In genomic region chr8:94153451-94153850, GRCm38 (mm10) we compare ENCODE assay signal across 11 mouse cellular contexts. TPM values are rescaled to one million over a fixed set of nuclear protein-coding genes. Genes with fewer than 3 reads are reported as not detected.
DNase-seq lines count a peak whose midpoint lies in the region; ATAC-seq and TF ChIP-seq lines count a peak whose summit lies in the region.
"Had no signal": no experiment of that assay in that cellular context is flagged by ENCODE, and none has a peak within 500 bp of the region (broad histone marks: within the 10 kb centered on the region; RNA-seq: fewer than 3 reads in every experiment).

No protein-coding gene starts in this region.

- WGBS in intestine, embryonic 14.5 days = 35% methylated on average over 7 of the region's 7 CpGs
- WGBS in intestine, postnatal 0 days = 46% methylated on average over 7 of the region's 7 CpGs
- 17% methylated on average over 7 of the region's 7 CpGs for WGBS in forebrain, embryonic 14.5 days
- WGBS in midbrain, embryonic 10.5 days = 27% methylated on average over 7 of the region's 7 CpGs
- WGBS in liver, embryonic 12.5 days (ENCODE audit: insufficient replicate concordance) = 34% methylated on average over 7 of the region's 7 CpGs

- DNase-seq in intestine, embryonic 14.5 days (ENCODE audit: low spot score) = no peak
- DNase-seq in brain, embryonic 14.5 days (ENCODE audit: low read depth) = peak; percentile 38
- DNase-seq in forebrain, embryonic 14.5 days (ENCODE audit: low spot score) = no peak
- DNase-seq in midbrain, embryonic 10.5 days (ENCODE audit: low spot score) = no peak
- no peak for DNase-seq in urinary bladder, adult 18-20 months (ENCODE audit: low spot score in 2 of 2)
- DNase-seq in testis, postnatal 14 days (ENCODE audit: low spot score) = no peak
- DNase-seq: kidney, adult 8-10 months had no signal

- H3K4me2 ChIP-seq in intestine, embryonic 14.5 days (ENCODE audit: low read length) = peak overlapping the region; percentile 55; the same call in 1 of the 2 replicates
- H3K4me2 ChIP-seq in intestine, postnatal 0 days (replicated peaks; ENCODE audit: low read depth) = no peak overlapping the region
- H3K4me2 ChIP-seq in forebrain, embryonic 14.5 days (ENCODE audit: low read length) = peak overlapping the region; percentile 88
- H3K4me2 ChIP-seq in liver, embryonic 12.5 days = no peak overlapping the region

- H3K9ac ChIP-seq in intestine, embryonic 14.5 days (ENCODE audit: low read length) = no peak overlapping the region
- H3K9ac ChIP-seq in intestine, postnatal 0 days (ENCODE audit: low read depth, low read length) = no peak overlapping the region
- H3K9ac ChIP-seq in forebrain, embryonic 14.5 days (ENCODE audit: low read length) = peak overlapping the region; percentile 68
- H3K9ac ChIP-seq in liver, embryonic 12.5 days = no peak overlapping the region

- no peak for TF ChIP-seq POLR2A in brain, embryonic 14.5 days (IDR thresholded peaks at IDR 0.05; ENCODE audit: borderline replicate concordance, extremely low read depth, insufficient read depth, insufficient read length, poor library complexity, severe bottlenecking)

- H3K9me3 ChIP-seq in intestine, embryonic 14.5 days (ENCODE audit: control insufficient read depth, low read length) = no peaks in the 10 kb centered on the region
- H3K9me3 ChIP-seq in intestine, postnatal 0 days (ENCODE audit: control insufficient read depth) = no peaks in the 10 kb centered on the region
- H3K9me3 ChIP-seq in forebrain, embryonic 14.5 days (replicated peaks; ENCODE audit: control insufficient read depth, low read length) = no peaks in the 10 kb centered on the region
- H3K9me3 ChIP-seq in midbrain, embryonic 10.5 days (replicated peaks) = no peaks in the 10 kb centered on the region
- no peaks in the 10 kb centered on the region for H3K9me3 ChIP-seq in liver, embryonic 12.5 days (replicated peaks)
- H3K9me3 ChIP-seq: G1E had no signal

- 0 out of 2 replicates have a peak, but pooled peaks cover 6% of the 10 kb centered on the region for H3K27me3 ChIP-seq in intestine, embryonic 14.5 days (replicated peaks; ENCODE audit: control insufficient read depth, insufficient read depth, low read length)
- 0 out of 2 replicates have a peak, but pooled peaks cover 4% of the 10 kb centered on the region for H3K27me3 ChIP-seq in intestine, postnatal 0 days (replicated peaks; ENCODE audit: control insufficient read depth, insufficient read depth, low read length)
- H3K27me3 ChIP-seq in forebrain, embryonic 14.5 days (replicated peaks; ENCODE audit: control insufficient read depth, insufficient read depth, low read length) = no peaks in the 10 kb centered on the region
- H3K27me3 ChIP-seq in midbrain, embryonic 10.5 days (ENCODE audit: low read depth, poor library complexity, severe bottlenecking) = peaks cover 51% of the 10 kb centered on the region
- peaks cover 51% of the 10 kb centered on the region for H3K27me3 ChIP-seq in liver, embryonic 12.5 days (replicated peaks)

- no peak overlapping the region for H3K4me3 ChIP-seq in intestine, embryonic 14.5 days (ENCODE audit: low read depth, low read length)
- no peak overlapping the region for H3K4me3 ChIP-seq in intestine, postnatal 0 days (ENCODE audit: low read depth, low read length)
- H3K4me3 ChIP-seq in forebrain, embryonic 14.5 days (ENCODE audit: low read depth, low read length) = peak overlapping the region; percentile 48
- peak overlapping the region; percentile 58 for H3K4me3 ChIP-seq in midbrain, embryonic 10.5 days
- no peak overlapping the region for H3K4me3 ChIP-seq in liver, embryonic 12.5 days

- no peak overlapping the region for H3K27ac ChIP-seq in intestine, embryonic 14.5 days (ENCODE audit: low read depth)
- H3K27ac ChIP-seq in intestine, postnatal 0 days (ENCODE audit: low read depth, low read length) = no peak overlapping the region
- peak overlapping the region; percentile 77 for H3K27ac ChIP-seq in forebrain, embryonic 14.5 days (ENCODE audit: low read depth, low read length)
- H3K27ac ChIP-seq in midbrain, embryonic 10.5 days (replicated peaks) = no peak overlapping the region
- H3K27ac ChIP-seq in liver, embryonic 12.5 days = no peak overlapping the region

- TF ChIP-seq CTCF in intestine, postnatal 0 days (IDR thresholded peaks at IDR 0.05; ENCODE audit: low read depth) = no peak
- TF ChIP-seq CTCF in brain, embryonic 14.5 days (IDR thresholded peaks at IDR 0.05; ENCODE audit: borderline replicate concordance, extremely low read depth, insufficient read depth, insufficient read length) = no peak

- ATAC-seq in intestine, embryonic 14.5 days (replicated peaks; ENCODE audit: low FRiP score, low TSS enrichment, low read depth) = no peak; the same call in 1 of the 2 replicates
- no peak for ATAC-seq in intestine, postnatal 0 days
- peak; percentile 4; the same call in 1 of the 2 replicates for ATAC-seq in forebrain, embryonic 14.5 days
- ATAC-seq in liver, embryonic 12.5 days = no peak

- no peaks in the 10 kb centered on the region for H3K36me3 ChIP-seq in intestine, embryonic 14.5 days (ENCODE audit: control insufficient read depth, insufficient read depth, low read length)
- no peaks in the 10 kb centered on the region for H3K36me3 ChIP-seq in intestine, postnatal 0 days (ENCODE audit: control insufficient read depth, insufficient read depth)
- no peaks in the 10 kb centered on the region for H3K36me3 ChIP-seq in forebrain, embryonic 14.5 days (ENCODE audit: control insufficient read depth, insufficient read depth, low read length)
- no peaks in the 10 kb centered on the region for H3K36me3 ChIP-seq in midbrain, embryonic 10.5 days
- no peaks in the 10 kb centered on the region for H3K36me3 ChIP-seq in liver, embryonic 12.5 days
- H3K36me3 ChIP-seq: G1E had no signal

- peaks cover 12% of the 10 kb centered on the region for H3K4me1 ChIP-seq in intestine, embryonic 14.5 days (replicated peaks; ENCODE audit: control insufficient read depth, insufficient read depth, low read length)
- no peaks in the 10 kb centered on the region; the same call in 1 of the 2 replicates for H3K4me1 ChIP-seq in intestine, postnatal 0 days (replicated peaks; ENCODE audit: control insufficient read depth, insufficient read depth, low read length)
- peaks cover 20% of the 10 kb centered on the region for H3K4me1 ChIP-seq in forebrain, embryonic 14.5 days (ENCODE audit: control insufficient read depth, insufficient read depth, low read length)
- peaks cover 39% of the 10 kb centered on the region for H3K4me1 ChIP-seq in midbrain, embryonic 10.5 days
- peaks cover 48% of the 10 kb centered on the region for H3K4me1 ChIP-seq in liver, embryonic 12.5 days

RNA-seq across cellular contexts. Expression of gene Mt3, which starts 1.0 kb away (rescaled TPM):
- polyA plus RNA-seq in intestine, embryonic 14.5 days (2014; fragmentation: Nextera tagmentation; extraction: Ambion mirVana) = 8.0 and 8.7 TPM in 2 replicates
- polyA plus RNA-seq in intestine, postnatal 0 days (2015; fragmentation: Nextera tagmentation; extraction: Ambion mirVana) = 4.4 and 4.7 TPM in 2 replicates
- polyA plus RNA-seq in brain, embryonic 14.5 days (2012; rRNA removed) = 139 and 158 TPM in 2 replicates
- 237 and 306 TPM in 2 replicates for polyA plus RNA-seq in forebrain, embryonic 14.5 days (2014; fragmentation: Nextera tagmentation; extraction: Ambion mirVana)
- polyA plus RNA-seq in midbrain, embryonic 10.5 days (2016; fragmentation: Nextera tagmentation; extraction: Ambion mirVana) = 6.8 and 7.5 TPM in 2 replicates
- polyA plus RNA-seq in liver, embryonic 12.5 days (2016; fragmentation: Nextera tagmentation; extraction: Ambion mirVana) = 0.42 and 0.45 TPM in 2 replicates
- polyA plus RNA-seq: G1E had no signal

RNA-seq across cellular contexts. Expression of gene Mt4, which starts 16.5 kb away (rescaled TPM):
- polyA plus RNA-seq in intestine, embryonic 14.5 days (2014; fragmentation: Nextera tagmentation; extraction: Ambion mirVana) = 1.3 TPM in 1 of 2 replicates, not detected in the other
- 0.69 and 2.6 TPM in 2 replicates for polyA plus RNA-seq in intestine, postnatal 0 days (2015; fragmentation: Nextera tagmentation; extraction: Ambion mirVana)
- not detected in 2 replicates for polyA plus RNA-seq in brain, embryonic 14.5 days (2012; rRNA removed)
- polyA plus RNA-seq in forebrain, embryonic 14.5 days (2014; fragmentation: Nextera tagmentation; extraction: Ambion mirVana) = not detected in 2 replicates
- polyA plus RNA-seq in midbrain, embryonic 10.5 days (2016; fragmentation: Nextera tagmentation; extraction: Ambion mirVana) = not detected in 2 replicates
- not detected in 2 replicates for polyA plus RNA-seq in liver, embryonic 12.5 days (2016; fragmentation: Nextera tagmentation; extraction: Ambion mirVana)
- polyA plus RNA-seq: G1E; urinary bladder, adult 2 months had no signal

RNA-seq across cellular contexts. Expression of gene Mt2, which starts 19.0 kb away (rescaled TPM):
- 104 and 155 TPM in 2 replicates for polyA plus RNA-seq in intestine, embryonic 14.5 days (2014; fragmentation: Nextera tagmentation; extraction: Ambion mirVana)
- 224 and 270 TPM in 2 replicates for polyA plus RNA-seq in intestine, postnatal 0 days (2015; fragmentation: Nextera tagmentation; extraction: Ambion mirVana)
- polyA plus RNA-seq in brain, embryonic 14.5 days (2012; rRNA removed) = 15.6 and 32.2 TPM in 2 replicates
- polyA plus RNA-seq in forebrain, embryonic 14.5 days (2014; fragmentation: Nextera tagmentation; extraction: Ambion mirVana) = 29.4 and 47.5 TPM in 2 replicates
- 32.3 and 55.8 TPM in 2 replicates for polyA plus RNA-seq in midbrain, embryonic 10.5 days (2016; fragmentation: Nextera tagmentation; extraction: Ambion mirVana)
- polyA plus RNA-seq in liver, embryonic 12.5 days (2016; fragmentation: Nextera tagmentation; extraction: Ambion mirVana) = 1,025 and 1,037 TPM in 2 replicates

RNA-seq across cellular contexts. Expression of gene Mt1, which starts 25.4 kb away (rescaled TPM):
- 473 and 778 TPM in 2 replicates for polyA plus RNA-seq in intestine, embryonic 14.5 days (2014; fragmentation: Nextera tagmentation; extraction: Ambion mirVana)
- 2,068 and 2,262 TPM in 2 replicates for polyA plus RNA-seq in intestine, postnatal 0 days (2015; fragmentation: Nextera tagmentation; extraction: Ambion mirVana)
- polyA plus RNA-seq in brain, embryonic 14.5 days (2012; rRNA removed) = 38.9 and 76.5 TPM in 2 replicates
- 77.2 and 110 TPM in 2 replicates for polyA plus RNA-seq in forebrain, embryonic 14.5 days (2014; fragmentation: Nextera tagmentation; extraction: Ambion mirVana)
- 131 and 201 TPM in 2 replicates for polyA plus RNA-seq in midbrain, embryonic 10.5 days (2016; fragmentation: Nextera tagmentation; extraction: Ambion mirVana)
- polyA plus RNA-seq in liver, embryonic 12.5 days (2016; fragmentation: Nextera tagmentation; extraction: Ambion mirVana) = 3,299 and 3,537 TPM in 2 replicates

RNA-seq across cellular contexts. Expression of gene Bbs2, which starts 54.7 kb away (rescaled TPM):
- polyA plus RNA-seq in intestine, embryonic 14.5 days (2014; fragmentation: Nextera tagmentation; extraction: Ambion mirVana) = 12.2 and 13.2 TPM in 2 replicates
- 3.6 and 4.6 TPM in 2 replicates for polyA plus RNA-seq in intestine, postnatal 0 days (2015; fragmentation: Nextera tagmentation; extraction: Ambion mirVana)
- 55.5 and 62.9 TPM in 2 replicates for polyA plus RNA-seq in brain, embryonic 14.5 days (2012; rRNA removed)
- 18.7 and 22.8 TPM in 2 replicates for polyA plus RNA-seq in forebrain, embryonic 14.5 days (2014; fragmentation: Nextera tagmentation; extraction: Ambion mirVana)
- 16.0 and 19.2 TPM in 2 replicates for polyA plus RNA-seq in midbrain, embryonic 10.5 days (2016; fragmentation: Nextera tagmentation; extraction: Ambion mirVana)
- polyA plus RNA-seq in liver, embryonic 12.5 days (2016; fragmentation: Nextera tagmentation; extraction: Ambion mirVana) = 5.5 and 6.3 TPM in 2 replicates

Comparison
In these comparisons a context has a peak if more than half of its experiments do, and no peak if none do; other contexts are left out.
1. H3K4me2 ChIP-seq: peak in intestine, embryonic 14.5 days (single experiment) and forebrain, embryonic 14.5 days (single experiment); none in intestine, postnatal 0 days (single experiment) and liver, embryonic 12.5 days (single experiment).
2. H3K4me3 ChIP-seq: peak in forebrain, embryonic 14.5 days (single experiment) and midbrain, embryonic 10.5 days (single experiment); none in intestine, embryonic 14.5 days (single experiment), intestine, postnatal 0 days (single experiment) and liver, embryonic 12.5 days (single experiment).
3. RNA of gene Mt3, which starts 1.0 kb away (polyA plus RNA-seq): 237 to 306 TPM in forebrain, embryonic 14.5 days and 139 to 158 TPM in brain, embryonic 14.5 days; 8.0 to 8.7 TPM in intestine, embryonic 14.5 days, 6.8 to 7.5 TPM in midbrain, embryonic 10.5 days, 4.4 to 4.7 TPM in intestine, postnatal 0 days and 0.42 to 0.45 TPM in liver, embryonic 12.5 days; every median in the first group is over 10 times any median in the second.